Mouse (Mus musculus): ENCODE results near the gene Tfap4. TPM values are rescaled to one million over a fixed set of nuclear protein-coding genes. Genes with fewer than 3 reads are reported as not detected.

Gene Tfap4
- polyA plus RNA-seq (2016; fragmentation: Nextera tagmentation; extraction: Ambion mirVana), result 20.9 and 22.6 TPM in 2 replicates

DNA sequence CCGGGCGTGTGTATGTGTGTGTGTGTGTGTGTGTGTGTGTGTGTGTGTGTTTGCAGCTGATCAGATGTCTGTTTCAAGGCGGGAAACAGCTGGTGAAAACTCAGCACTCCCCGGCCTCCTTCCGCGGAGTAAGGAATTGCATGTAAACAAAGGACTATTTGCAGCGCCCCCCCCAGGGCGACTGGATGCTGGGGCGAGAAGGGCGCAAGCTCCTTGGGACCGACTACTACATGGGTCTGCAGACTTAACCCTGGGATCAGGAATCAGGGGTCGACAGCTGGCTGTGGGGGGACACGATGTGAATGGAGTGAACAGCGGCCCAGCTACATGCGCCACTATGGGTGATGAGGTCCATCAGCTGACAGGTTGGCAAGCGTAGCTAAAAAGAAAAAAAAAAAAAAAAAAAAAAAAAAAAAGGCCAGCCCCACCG, at the start of gene Tfap4:
Gene Tfap4, minus strand, starts transcription at position 140 of the 430 bp plus-strand sequence.
- ATAC-seq (ENCODE audit: low FRiP score), result peak; percentile 40
- no peaks in the 10 kb centered on the region for H3K9me3 ChIP-seq
- H3K36me3 ChIP-seq (replicated peaks), result 0 out of 2 replicates have a peak, but pooled peaks cover 4% of the 10 kb centered on the region
- peak within 1 kb of the TSS; percentile 78 for H3K4me3 ChIP-seq (replicated peaks)
- WGBS, result 0% methylated on average over 17 of the region's 17 CpGs
- peak within 1 kb of the TSS; percentile 81 for H3K9ac ChIP-seq
- peak within 1 kb of the TSS; percentile 93 for H3K27ac ChIP-seq
- H3K4me1 ChIP-seq, result peaks cover 18% of the 10 kb centered on the region
- H3K4me2 ChIP-seq, result peak within 1 kb of the TSS; percentile 79
- no peaks in the 10 kb centered on the region for H3K27me3 ChIP-seq

DNA sequence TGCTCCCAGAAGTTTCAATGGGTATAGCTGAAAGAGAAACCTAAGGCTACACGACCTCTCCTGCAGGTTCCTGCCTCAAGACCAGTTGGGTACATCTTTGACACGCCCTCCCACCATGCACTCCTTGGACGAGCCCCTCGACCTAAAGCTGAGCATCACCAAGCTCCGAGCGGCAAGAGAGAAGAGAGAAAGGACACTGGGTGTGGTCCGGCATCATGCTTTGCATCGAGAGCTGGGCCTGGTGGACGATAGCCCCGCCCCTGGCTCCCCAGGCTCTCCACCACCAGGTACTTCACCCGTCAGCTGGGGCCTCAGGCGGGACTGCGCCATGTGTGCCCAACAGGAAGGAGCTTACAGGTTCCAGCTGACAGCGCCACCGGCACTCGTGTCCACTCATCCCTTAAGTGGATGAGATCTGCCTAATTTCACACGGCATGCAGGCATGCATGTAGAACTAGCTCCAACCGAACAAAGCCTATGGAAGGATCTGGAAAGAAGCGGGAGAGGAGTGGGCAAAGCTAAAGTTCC, 48.9 kb upstream of the Tfap4 start:
- H3K9me3 ChIP-seq, result no peaks in the 10 kb centered on the region
- peaks cover 48% of the 10 kb centered on the region for H3K36me3 ChIP-seq (replicated peaks)
- no peak overlapping the region for H3K27ac ChIP-seq
- H3K27me3 ChIP-seq, result no peaks in the 10 kb centered on the region
- 88% methylated on average over 19 of the region's 19 CpGs for WGBS
- ATAC-seq (ENCODE audit: low FRiP score), result no peak
- H3K4me1 ChIP-seq, result peaks cover 41% of the 10 kb centered on the region
- no peak overlapping the region for H3K4me3 ChIP-seq (replicated peaks)
- H3K4me2 ChIP-seq, result no peak overlapping the region
- H3K9ac ChIP-seq, result no peak overlapping the region

DNA sequence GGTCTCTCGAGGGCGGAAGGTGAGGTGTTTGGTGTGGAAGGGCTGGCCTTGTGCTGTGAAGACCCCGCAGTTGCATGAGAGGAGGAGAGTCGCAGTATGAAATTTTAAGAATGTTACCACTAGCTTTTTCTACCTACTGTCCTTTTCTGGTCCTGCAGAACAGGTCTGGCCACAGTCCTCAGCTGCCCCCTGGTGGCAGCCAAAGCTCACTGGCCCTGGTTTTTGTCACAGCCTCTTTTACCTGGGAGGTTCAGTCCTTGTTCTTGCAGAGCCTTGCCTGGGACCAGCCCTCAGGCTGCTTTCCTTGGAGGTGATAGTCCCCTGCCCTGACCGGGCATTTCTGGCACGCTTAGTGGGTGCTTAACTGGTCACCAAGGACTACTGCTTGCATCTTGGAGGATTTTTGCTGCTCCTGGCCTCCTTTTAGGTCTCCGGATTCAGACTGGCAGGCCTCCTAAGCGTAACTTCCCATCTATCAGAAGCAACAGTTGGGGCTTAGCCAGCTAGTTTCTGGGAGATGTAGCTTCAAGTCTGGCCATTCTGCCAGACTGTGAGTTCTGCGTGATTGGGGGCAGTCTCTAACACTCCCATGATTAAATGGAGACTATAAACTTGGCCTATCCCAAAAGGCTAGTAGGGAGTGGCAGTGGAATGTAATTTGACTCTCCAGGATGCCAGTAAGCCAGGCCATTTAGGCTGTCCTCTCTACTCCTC, 48.3 kb upstream of the Tfap4 start:
- peaks cover 47% of the 10 kb centered on the region for H3K4me1 ChIP-seq
- H3K9me3 ChIP-seq, result no peaks in the 10 kb centered on the region
- WGBS, result 53% methylated on average over 9 of the region's 9 CpGs
- no peaks in the 10 kb centered on the region for H3K27me3 ChIP-seq
- H3K27ac ChIP-seq, result 0 out of 2 replicates have a peak overlapping the region, but pooled peaks have one; percentile 39
- peaks cover 42% of the 10 kb centered on the region for H3K36me3 ChIP-seq (replicated peaks)
- H3K9ac ChIP-seq, result no peak overlapping the region
- peak; percentile 50 for ATAC-seq (ENCODE audit: low FRiP score)
- H3K4me3 ChIP-seq (replicated peaks), result no peak overlapping the region
- H3K4me2 ChIP-seq, result no peak overlapping the region

DNA sequence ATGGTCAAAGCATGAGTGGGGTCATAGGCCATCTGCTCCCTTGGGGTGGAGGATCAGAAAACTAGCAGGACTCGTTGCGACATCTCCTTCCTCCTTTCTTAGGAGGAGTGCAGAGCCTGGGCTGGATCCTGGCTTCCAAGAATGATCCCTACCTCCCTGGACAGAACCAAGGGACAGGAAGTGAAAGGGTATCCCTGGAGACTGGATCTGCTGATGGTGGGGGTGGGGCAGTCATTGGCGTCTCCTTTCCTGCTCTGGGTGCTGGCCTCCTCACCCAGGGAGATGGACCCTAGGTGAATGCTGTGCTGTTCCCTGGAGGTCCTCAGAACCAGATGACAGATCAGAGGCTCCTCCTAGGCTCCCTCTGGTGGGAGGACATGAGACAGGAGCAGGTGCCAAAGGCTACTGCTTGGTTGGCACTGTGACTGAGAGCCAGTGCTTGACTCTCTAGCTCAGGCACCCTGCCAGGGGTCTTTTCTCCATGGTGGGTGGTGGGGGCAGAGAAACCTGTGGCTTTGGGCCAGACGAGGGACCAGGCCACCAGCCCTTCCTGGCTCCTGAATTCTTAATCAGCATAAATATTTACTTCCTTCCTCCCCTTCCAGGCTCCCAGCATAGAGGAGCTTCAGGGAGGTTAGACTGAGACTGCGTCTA, 46.9 kb upstream of the Tfap4 start:
- Histone ChIP-seq H3K4me3 (replicated peaks) (no peak overlapping the region), H3K27me3 (no peaks in the 10 kb centered on the region), H3K9ac (no peak overlapping the region), H3K4me1 (peaks cover 59% of the 10 kb centered on the region), H3K9me3 (no peaks in the 10 kb centered on the region), H3K27ac (peak overlapping the region; percentile 46; the same call in 1 of the 2 replicates), H3K4me2 (no peak overlapping the region), H3K36me3 (replicated peaks) (peaks cover 30% of the 10 kb centered on the region)
- 40% methylated on average over 5 of the region's 5 CpGs for WGBS
- ATAC-seq (ENCODE audit: low FRiP score), result 0 out of 2 replicates have a peak, but pooled peaks have one; percentile 12

DNA sequence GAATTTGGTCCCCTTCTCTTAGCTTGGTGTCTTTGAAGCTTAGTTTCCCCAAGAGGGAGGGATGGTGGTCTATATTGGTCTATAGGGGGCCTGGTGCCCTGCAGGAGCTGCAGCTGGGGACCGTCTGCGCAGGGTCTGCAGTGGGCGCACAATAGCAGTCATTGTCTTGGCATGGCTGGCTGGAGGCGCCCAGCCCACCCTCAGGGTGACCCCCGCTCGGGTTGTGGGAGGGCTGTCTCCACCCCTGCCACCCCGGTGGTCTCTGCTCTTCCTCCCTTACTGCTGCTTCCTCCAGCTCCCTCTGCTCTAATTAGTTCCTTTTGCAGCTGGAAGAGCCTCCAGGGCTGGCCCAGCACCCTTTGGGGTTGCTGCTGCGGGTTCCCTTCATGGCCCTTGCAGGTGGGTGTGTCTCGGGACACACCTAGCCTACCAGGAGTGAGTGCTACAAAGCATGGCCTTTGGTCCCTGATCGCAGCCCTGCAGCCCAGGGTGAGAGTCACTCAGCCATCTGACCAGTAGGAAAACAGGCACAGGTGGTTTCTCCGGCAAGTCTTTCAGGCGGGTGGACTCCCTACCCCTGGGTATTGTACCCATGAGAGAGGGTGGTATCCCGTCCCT, 46.0 kb upstream of the Tfap4 start:
- Histone ChIP-seq H3K9me3 (no peaks in the 10 kb centered on the region), H3K27me3 (no peaks in the 10 kb centered on the region), H3K4me2 (no peak overlapping the region), H3K36me3 (replicated peaks) (peaks cover 23% of the 10 kb centered on the region), H3K4me3 (replicated peaks) (no peak overlapping the region), H3K27ac (peak overlapping the region; percentile 46; the same call in 1 of the 2 replicates), H3K9ac (no peak overlapping the region), H3K4me1 (peaks cover 68% of the 10 kb centered on the region)
- WGBS, result 39% methylated on average over 13 of the region's 13 CpGs
- ATAC-seq (ENCODE audit: low FRiP score), result 0 out of 2 replicates have a peak, but pooled peaks have one; percentile 42

DNA sequence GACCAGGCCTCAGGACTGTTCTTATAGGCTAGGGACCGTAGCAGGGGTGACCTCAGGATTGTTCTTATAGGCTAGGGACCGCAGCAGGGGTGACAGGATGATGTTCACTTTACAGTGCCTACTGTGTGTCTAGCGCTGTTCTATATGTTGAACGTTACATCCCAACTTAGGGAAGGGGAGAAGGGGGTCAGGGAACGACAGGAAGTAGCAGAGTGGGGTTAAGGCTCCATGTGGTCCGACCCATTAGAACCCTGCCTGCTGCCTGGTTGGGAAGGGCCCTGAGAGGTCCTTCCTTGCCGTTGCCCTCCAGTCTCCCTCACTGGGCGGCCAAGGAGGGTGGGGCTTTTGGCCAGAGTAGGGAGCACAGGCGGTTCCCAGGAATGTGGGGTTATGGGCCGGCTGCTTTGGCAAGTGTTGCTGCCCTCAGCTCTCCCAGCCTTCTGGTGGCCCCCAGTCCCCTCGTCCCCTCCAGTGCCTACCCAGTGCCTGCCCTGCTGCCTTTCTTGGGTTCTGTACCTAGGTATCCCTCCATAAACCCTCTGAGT, 44.7 kb upstream of the Tfap4 start:
- ATAC-seq (ENCODE audit: low FRiP score), result no peak
- no peaks in the 10 kb centered on the region for H3K27me3 ChIP-seq
- H3K4me1 ChIP-seq, result peaks cover 80% of the 10 kb centered on the region
- H3K36me3 ChIP-seq (replicated peaks), result peaks cover 10% of the 10 kb centered on the region
- 80% methylated on average over 11 of the region's 11 CpGs for WGBS
- H3K9ac ChIP-seq, result no peak overlapping the region
- no peak overlapping the region for H3K4me2 ChIP-seq
- no peak overlapping the region; the same call in 1 of the 2 replicates for H3K27ac ChIP-seq
- no peaks in the 10 kb centered on the region for H3K9me3 ChIP-seq
- no peak overlapping the region for H3K4me3 ChIP-seq (replicated peaks)

DNA sequence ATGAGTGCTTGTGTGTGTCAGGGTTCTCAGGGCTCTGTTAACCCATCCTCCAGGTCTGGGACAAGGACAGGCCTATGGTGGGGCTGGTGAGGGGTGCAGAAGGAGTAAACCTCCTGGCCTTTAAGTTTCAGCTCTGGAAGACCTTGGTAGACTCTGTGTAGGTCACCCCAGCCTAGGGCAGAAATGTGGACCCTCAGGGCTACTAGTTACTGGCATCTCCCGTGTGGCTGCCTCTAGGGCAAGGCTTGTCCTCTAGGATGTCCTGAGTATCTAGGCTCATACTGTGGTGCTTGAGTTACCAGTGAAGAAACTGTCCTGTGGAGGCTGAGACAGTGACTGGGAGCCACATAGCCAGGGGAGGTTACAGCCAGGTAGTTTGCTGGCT, 43.8 kb upstream of the Tfap4 start:
- H3K9ac ChIP-seq, result peak overlapping the region; percentile 48; the same call in 1 of the 2 replicates
- peaks cover 89% of the 10 kb centered on the region for H3K4me1 ChIP-seq
- no peak for ATAC-seq (ENCODE audit: low FRiP score)
- H3K27ac ChIP-seq, result peak overlapping the region; percentile 57; the same call in 1 of the 2 replicates
- 71% methylated on average over 1 of the region's 1 CpGs for WGBS
- no peaks in the 10 kb centered on the region for H3K9me3 ChIP-seq
- H3K36me3 ChIP-seq (replicated peaks), result peaks cover under 1% of the 10 kb centered on the region
- no peak overlapping the region for H3K4me2 ChIP-seq
- no peaks in the 10 kb centered on the region for H3K27me3 ChIP-seq
- H3K4me3 ChIP-seq (replicated peaks), result no peak overlapping the region

DNA sequence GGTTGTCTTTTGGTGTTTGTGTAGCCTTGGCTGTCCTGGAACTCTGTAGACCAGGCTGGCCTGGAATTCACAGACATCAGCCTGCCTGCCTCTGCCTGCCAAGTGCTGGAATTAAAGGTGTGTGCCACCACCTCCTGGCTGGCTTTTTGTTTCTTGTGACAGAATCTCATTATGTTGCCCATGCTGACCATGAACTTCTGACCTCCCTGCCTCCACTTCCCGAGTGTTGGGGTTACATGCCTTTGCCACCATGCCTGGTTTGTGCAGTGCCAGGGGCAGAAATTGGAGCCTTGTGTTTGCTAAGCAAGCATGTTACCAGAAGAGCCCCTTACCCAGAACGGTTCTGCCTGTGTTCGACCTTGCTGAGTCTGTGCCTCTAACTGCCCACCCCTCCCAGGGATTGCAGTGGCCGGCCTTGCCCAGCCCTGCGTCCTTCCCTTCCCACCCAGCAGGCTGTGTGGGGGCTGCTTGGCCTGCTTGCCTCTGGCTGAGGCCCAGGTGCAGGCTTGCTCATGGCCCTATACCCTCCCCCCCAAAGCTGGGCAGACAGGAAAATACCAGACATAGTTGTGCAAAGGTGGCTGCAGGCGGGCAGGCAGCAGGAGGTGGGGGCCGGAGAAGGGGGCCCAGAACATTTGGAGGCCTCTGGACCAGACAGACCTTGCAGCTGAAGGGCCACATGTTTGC, 43.3 kb upstream of the Tfap4 start:
- WGBS, result 41% methylated on average over 7 of the region's 7 CpGs
- no peak overlapping the region for H3K4me3 ChIP-seq (replicated peaks)
- ATAC-seq (ENCODE audit: low FRiP score), result no peak
- H3K27me3 ChIP-seq, result no peaks in the 10 kb centered on the region
- H3K27ac ChIP-seq, result peak overlapping the region; percentile 57; the same call in 1 of the 2 replicates
- H3K36me3 ChIP-seq (replicated peaks), result no peaks in the 10 kb centered on the region
- peak overlapping the region; percentile 48; the same call in 1 of the 2 replicates for H3K9ac ChIP-seq
- no peaks in the 10 kb centered on the region for H3K9me3 ChIP-seq
- no peak overlapping the region for H3K4me2 ChIP-seq
- H3K4me1 ChIP-seq, result peaks cover 95% of the 10 kb centered on the region

DNA sequence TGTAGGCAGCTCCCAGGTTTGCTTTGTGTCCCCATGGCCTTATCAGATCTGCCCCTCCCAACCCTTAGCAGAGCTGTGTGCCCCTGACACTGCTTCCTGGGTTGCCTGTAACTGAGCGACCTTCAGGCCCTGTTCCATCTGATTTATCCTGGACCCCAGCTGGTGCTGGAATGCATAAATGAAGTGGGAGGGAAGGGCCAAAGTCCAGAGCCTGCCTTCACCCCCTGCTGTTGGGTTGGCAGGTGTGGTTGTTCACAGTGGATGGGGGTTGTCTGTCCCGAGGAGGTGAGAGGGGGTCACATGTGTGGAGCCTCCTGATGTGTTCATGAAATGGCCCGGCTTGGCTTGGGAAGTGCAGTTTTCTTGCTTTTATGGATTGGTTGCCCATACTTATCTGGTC, 42.5 kb upstream of the Tfap4 start:
- Histone ChIP-seq H3K4me3 (replicated peaks) (no peak overlapping the region), H3K4me1 (peaks cover 97% of the 10 kb centered on the region), H3K27ac (peak overlapping the region; percentile 57), H3K36me3 (replicated peaks) (no peaks in the 10 kb centered on the region), H3K4me2 (no peak overlapping the region), H3K27me3 (no peaks in the 10 kb centered on the region), H3K9me3 (no peaks in the 10 kb centered on the region), H3K9ac (peak overlapping the region; percentile 29; the same call in 1 of the 2 replicates)
- no peak for ATAC-seq (ENCODE audit: low FRiP score)
- 21% methylated on average over 3 of the region's 3 CpGs for WGBS

DNA sequence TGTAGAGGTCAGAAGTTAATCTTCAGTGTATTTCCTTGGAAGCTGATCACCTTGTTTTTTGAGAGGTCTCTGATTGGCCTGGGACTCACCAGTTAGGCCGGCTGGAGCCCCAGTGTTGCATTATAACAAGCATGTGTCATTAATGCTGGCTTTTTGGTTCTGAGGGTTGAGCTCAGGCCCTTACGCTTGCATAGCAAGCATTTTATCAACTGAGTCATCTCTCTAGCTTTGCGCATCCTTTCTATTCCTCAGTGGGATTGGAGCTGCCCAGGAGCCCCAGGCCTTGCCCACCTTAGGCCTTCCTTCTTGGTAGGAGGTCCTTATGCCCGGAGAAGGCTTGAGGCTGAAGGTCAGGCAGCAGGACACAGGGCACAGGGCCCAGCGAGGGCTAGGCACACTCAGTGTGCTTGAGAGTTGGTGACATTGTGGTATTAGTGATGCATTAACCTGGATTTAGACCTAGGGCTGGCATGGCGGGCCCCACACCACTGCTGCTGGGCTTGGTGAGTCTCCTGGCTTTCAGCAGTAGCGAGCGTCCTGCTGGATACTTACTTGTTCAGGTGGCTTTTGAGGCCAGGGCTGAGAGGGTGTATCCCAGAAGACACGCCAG, 41.2 kb upstream of the Tfap4 start:
- H3K4me2 ChIP-seq, result no peak overlapping the region
- H3K4me1 ChIP-seq, result peaks cover 97% of the 10 kb centered on the region
- H3K27me3 ChIP-seq, result no peaks in the 10 kb centered on the region
- no peaks in the 10 kb centered on the region for H3K9me3 ChIP-seq
- no peak for ATAC-seq (ENCODE audit: low FRiP score)
- WGBS, result 83% methylated on average over 9 of the region's 9 CpGs
- no peaks in the 10 kb centered on the region for H3K36me3 ChIP-seq (replicated peaks)
- H3K9ac ChIP-seq, result no peak overlapping the region
- no peak overlapping the region for H3K4me3 ChIP-seq (replicated peaks)
- no peak overlapping the region for H3K27ac ChIP-seq

DNA sequence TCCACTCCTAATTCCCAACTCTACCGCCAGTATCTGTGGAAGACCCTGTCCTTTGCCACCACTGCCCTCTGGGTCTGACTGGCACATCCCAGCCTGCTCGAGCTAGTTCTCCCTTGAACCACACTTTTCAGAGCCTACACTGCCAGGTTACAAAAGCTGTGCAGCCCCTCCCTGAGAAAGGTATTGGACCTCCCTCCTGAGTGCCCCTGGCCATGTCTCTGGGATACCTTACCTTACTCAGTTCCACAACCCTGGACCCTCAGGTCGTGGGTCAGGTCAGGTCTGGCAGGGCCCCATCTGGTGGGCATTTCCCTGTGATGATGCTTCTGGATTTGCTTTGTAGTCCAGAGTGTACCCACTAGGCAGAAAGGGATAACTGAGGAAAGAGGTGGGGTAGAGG, 40.0 kb upstream of the Tfap4 start:
- Histone ChIP-seq H3K4me1 (peaks cover 93% of the 10 kb centered on the region), H3K4me3 (replicated peaks) (no peak overlapping the region), H3K4me2 (no peak overlapping the region), H3K27me3 (no peaks in the 10 kb centered on the region), H3K9ac (no peak overlapping the region), H3K36me3 (replicated peaks) (no peaks in the 10 kb centered on the region), H3K27ac (no peak overlapping the region), H3K9me3 (no peaks in the 10 kb centered on the region)
- 77% methylated on average over 3 of the region's 3 CpGs for WGBS
- ATAC-seq (ENCODE audit: low FRiP score), result no peak
